Mouse (Mus musculus) bone marrow, adult 2 months (tissue): Measurements from ENCODE around the gene Atcay.

ENCODE experiments used
- CTCF ChIP-seq: fragments of 200-500 bp; IDR thresholded peaks from 2 replicates; pipeline ENCODE4 v1.5.1; 2011; ENCODE audit warnings: low read length, control low read depth; ENCODE audit not compliant: control insufficient read depth, insufficient read depth
- POLR2A ChIP-seq: fragments of 200-500 bp; IDR thresholded peaks from 2 replicates; pipeline ENCODE4 v1.6.1; 2011; ENCODE audit warnings: low read depth, mild to moderate bottlenecking, control low read depth, low read length, borderline replicate concordance; ENCODE audit not compliant: control insufficient read depth

GRCm38 (mm10) chr10:81200605-81201287, 29.9 kb downstream of the Atcay start:
- TF ChIP-seq CTCF (no peak), POLR2A (no peak)
